ENCODE assay signal across 19 mouse cellular contexts in genomic region chr11:78582848-78583247, GRCm38 (mm10).
"Had no signal": no experiment of that assay in that cellular context is flagged by ENCODE, and none has a peak within 500 bp of the region (broad histone marks: within the 10 kb centered on the region; RNA-seq: fewer than 3 reads in every experiment).

No protein-coding gene starts in this region.

- ATAC-seq: midbrain, embryonic 13.5 days; midbrain, embryonic 16.5 days had no signal

- H3K4me1 ChIP-seq: kidney, embryonic 15.5 days; lung, embryonic 15.5 days; midbrain, embryonic 10.5 days; midbrain, embryonic 13.5 days; neural tube, embryonic 13.5 days had no signal

- H3K27me3 ChIP-seq: kidney, embryonic 15.5 days; lung, embryonic 15.5 days; midbrain, embryonic 13.5 days; neural tube, embryonic 13.5 days had no signal

- DNase-seq: kidney, adult 8-10 months; kidney, postnatal 10 days; kidney, postnatal 36 days; layer of hippocampus, postnatal 36 days; lung, adult 18-20 months; lung, postnatal 14 days; lung, postnatal 4 days; retina, postnatal 1 day; thymus, adult 18-20 months; thymus, postnatal 36 days had no signal

- H3K9ac ChIP-seq: kidney, embryonic 15.5 days; liver, embryonic 14.5 days; lung, embryonic 15.5 days; midbrain, embryonic 13.5 days; neural tube, embryonic 13.5 days had no signal

- H3K4me3 ChIP-seq: kidney, embryonic 15.5 days; left cerebral cortex, adult 2 months; lung, embryonic 15.5 days; midbrain, embryonic 10.5 days; midbrain, embryonic 13.5 days; myocyte; neural tube, embryonic 13.5 days had no signal

- H3K9me3 ChIP-seq: kidney, embryonic 15.5 days; lung, embryonic 15.5 days; midbrain, embryonic 10.5 days; midbrain, embryonic 13.5 days; neural tube, embryonic 13.5 days had no signal

- H3K27ac ChIP-seq: kidney, embryonic 15.5 days; left cerebral cortex, adult 2 months; liver, embryonic 14.5 days; lung, embryonic 15.5 days; midbrain, embryonic 10.5 days; midbrain, embryonic 13.5 days; neural tube, embryonic 13.5 days had no signal

- H3K4me2 ChIP-seq: kidney, embryonic 15.5 days; lung, embryonic 15.5 days; midbrain, embryonic 13.5 days; neural tube, embryonic 13.5 days had no signal
